Mouse (Mus musculus): ENCODE data around the gene Gpr107. TPM values are rescaled to one million over a fixed set of nuclear protein-coding genes. Genes with fewer than 3 reads are reported as not detected.

The Gpr107 gene
- polyA plus RNA-seq, 1 experiment from 2014 or later: 26.2 TPM

DNA sequence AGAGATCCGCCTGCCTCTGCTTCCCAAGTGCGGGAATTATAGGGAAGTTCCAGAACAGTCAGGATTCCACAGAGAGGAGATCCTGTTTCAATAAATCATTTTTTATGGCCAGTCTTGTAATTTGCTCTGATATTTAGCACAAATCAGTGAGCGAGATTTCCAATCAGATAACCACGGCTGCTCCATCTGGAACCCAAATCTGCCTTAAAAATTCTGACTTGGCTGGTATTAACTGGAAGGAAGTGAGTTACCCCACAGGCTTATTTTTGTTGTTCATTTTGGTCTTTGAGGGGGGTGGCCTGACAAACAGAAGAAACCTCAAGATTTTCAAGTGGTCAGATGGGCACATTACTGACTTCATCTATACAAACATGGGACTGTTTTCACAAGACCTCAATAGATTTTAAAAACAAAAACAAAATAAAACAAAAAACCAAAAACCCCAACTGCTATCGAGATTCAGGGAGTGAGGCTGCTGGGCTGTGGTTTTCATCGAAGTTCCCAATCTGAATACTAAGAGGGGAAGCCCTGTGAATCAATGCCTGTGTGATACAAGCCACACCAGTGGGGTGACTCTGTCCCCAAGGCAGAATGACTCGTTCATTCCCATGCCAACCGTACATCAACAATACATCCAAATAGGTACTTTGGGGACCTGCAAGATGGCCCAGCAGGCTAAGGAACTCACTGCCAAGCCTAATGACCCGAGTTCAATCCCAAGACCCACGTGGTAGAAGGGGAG lies 33.3 kb upstream of the Gpr107 start:
- no peak overlapping the region for H3K4me2 ChIP-seq (replicated peaks; ENCODE audit: low read depth, low read length)
- DNase-seq (ENCODE audit: low spot score): no peak
- no peak overlapping the region for H3K27ac ChIP-seq (ENCODE audit: low read length)
- H3K4me3 ChIP-seq (ENCODE audit: low read depth, low read length): no peak overlapping the region
- no peaks in the 10 kb centered on the region for H3K9me3 ChIP-seq (ENCODE audit: low read length)
- H3K36me3 ChIP-seq (ENCODE audit: insufficient read depth, low read length): no peaks in the 10 kb centered on the region
- no peak for ATAC-seq
- H3K27me3 ChIP-seq (replicated peaks; ENCODE audit: insufficient read depth, low read length): no peaks in the 10 kb centered on the region
- no peaks in the 10 kb centered on the region for H3K4me1 ChIP-seq (ENCODE audit: insufficient read depth, low read depth, low read length)
- WGBS: 88% methylated on average over 10 of the region's 10 CpGs
- H3K9ac ChIP-seq (replicated peaks; ENCODE audit: low read depth): no peak overlapping the region
- TF ChIP-seq EP300 (IDR thresholded peaks at IDR 0.05) (no peak), CTCF (IDR thresholded peaks at IDR 0.05) (no peak)

- H3K4me2 ChIP-seq (replicated peaks; ENCODE audit: low read depth, low read length): no peak overlapping the region
- H3K9ac ChIP-seq (replicated peaks; ENCODE audit: low read depth): no peak overlapping the region
- no peak for ATAC-seq
Measured at GRCm38 (mm10) chr2:31119795-31120194, 32.3 kb upstream of the Gpr107 start.

DNA sequence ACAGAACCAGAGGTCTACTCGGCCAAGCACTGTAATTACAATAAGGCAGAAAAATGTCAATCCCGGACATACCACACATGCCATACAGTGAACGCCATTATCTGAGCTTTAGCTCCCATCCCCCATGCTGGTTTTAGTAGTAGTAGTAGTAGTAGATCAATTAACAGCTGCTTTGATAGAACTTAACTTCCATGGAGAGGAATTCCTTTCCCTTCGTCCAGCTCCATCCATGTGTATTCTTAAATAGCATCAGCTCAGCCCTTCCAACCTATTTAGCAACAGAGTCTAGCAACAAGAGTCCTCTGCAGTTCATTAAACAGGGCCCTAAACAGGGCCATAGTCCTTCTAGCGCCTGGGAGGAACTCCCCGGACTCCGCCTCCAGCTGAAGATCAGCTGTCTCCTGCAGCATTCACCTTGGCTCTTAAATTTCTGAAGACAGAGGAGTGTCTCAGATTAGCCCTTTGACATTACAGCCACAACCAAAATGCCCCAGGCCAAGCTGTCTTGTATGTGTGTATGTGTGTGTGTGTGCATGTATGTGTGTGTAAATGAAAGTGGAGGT lies 30.9 kb upstream of the Gpr107 start:
- DNase-seq (ENCODE audit: low spot score) (no peak), ATAC-seq (no peak)
- H3K4me1 ChIP-seq (ENCODE audit: insufficient read depth, low read depth, low read length): peaks cover 6% of the 10 kb centered on the region; the same call in 1 of the 2 replicates
- H3K27me3 ChIP-seq (replicated peaks; ENCODE audit: insufficient read depth, low read length): no peaks in the 10 kb centered on the region
- H3K9ac ChIP-seq (replicated peaks; ENCODE audit: low read depth): no peak overlapping the region
- no peak overlapping the region for H3K4me2 ChIP-seq (replicated peaks; ENCODE audit: low read depth, low read length)
- WGBS: 75% methylated on average over 7 of the region's 7 CpGs
- H3K36me3 ChIP-seq (ENCODE audit: insufficient read depth, low read length): no peaks in the 10 kb centered on the region
- TF ChIP-seq CTCF (IDR thresholded peaks at IDR 0.05): no peak
- TF ChIP-seq EP300 (IDR thresholded peaks at IDR 0.05): no peak
- H3K9me3 ChIP-seq (ENCODE audit: low read length): no peaks in the 10 kb centered on the region
- H3K27ac ChIP-seq (ENCODE audit: low read length): no peak overlapping the region
- no peak overlapping the region for H3K4me3 ChIP-seq (ENCODE audit: low read depth, low read length)

More at GRCm38 (mm10) chr2:31119795-31120194, 32.3 kb upstream of the Gpr107 start:
- peaks cover 6% of the 10 kb centered on the region; the same call in 1 of the 2 replicates for H3K4me1 ChIP-seq (ENCODE audit: insufficient read depth, low read depth, low read length)
- no peak for TF ChIP-seq EP300 (IDR thresholded peaks at IDR 0.05)
- H3K4me3 ChIP-seq (ENCODE audit: low read depth, low read length): no peak overlapping the region
- no peak overlapping the region for H3K27ac ChIP-seq (ENCODE audit: low read length)
- DNase-seq (ENCODE audit: low spot score): no peak
- WGBS: 70% methylated on average over 13 of the region's 13 CpGs
- H3K36me3 ChIP-seq (ENCODE audit: insufficient read depth, low read length): no peaks in the 10 kb centered on the region
- H3K27me3 ChIP-seq (replicated peaks; ENCODE audit: insufficient read depth, low read length): no peaks in the 10 kb centered on the region
- no peaks in the 10 kb centered on the region for H3K9me3 ChIP-seq (ENCODE audit: low read length)

GRCm38 (mm10) chr2:31122806-31123205 lies 29.3 kb upstream of the Gpr107 start:
- H3K4me2 ChIP-seq (replicated peaks; ENCODE audit: low read depth, low read length): no peak overlapping the region
- H3K27me3 ChIP-seq (replicated peaks; ENCODE audit: insufficient read depth, low read length): no peaks in the 10 kb centered on the region
- no peaks in the 10 kb centered on the region for H3K9me3 ChIP-seq (ENCODE audit: low read length)
- no peak for ATAC-seq
- TF ChIP-seq EP300 (IDR thresholded peaks at IDR 0.05): no peak
- TF ChIP-seq CTCF (IDR thresholded peaks at IDR 0.05): no peak
- no peak overlapping the region for H3K4me3 ChIP-seq (ENCODE audit: low read depth, low read length)
- no peaks in the 10 kb centered on the region for H3K36me3 ChIP-seq (ENCODE audit: insufficient read depth, low read length)
- H3K9ac ChIP-seq (replicated peaks; ENCODE audit: low read depth): no peak overlapping the region
- 77% methylated on average over 5 of the region's 5 CpGs for WGBS
- no peak overlapping the region for H3K27ac ChIP-seq (ENCODE audit: low read length)
- H3K4me1 ChIP-seq (ENCODE audit: insufficient read depth, low read depth, low read length): peaks cover 14% of the 10 kb centered on the region; the same call in 1 of the 2 replicates
- DNase-seq (ENCODE audit: low spot score): no peak

- Histone ChIP-seq H3K4me1 (ENCODE audit: insufficient read depth, low read depth, low read length) (peaks cover 14% of the 10 kb centered on the region; the same call in 1 of the 2 replicates), H3K27ac (ENCODE audit: low read length) (no peak overlapping the region), H3K9me3 (ENCODE audit: low read length) (no peaks in the 10 kb centered on the region), H3K9ac (replicated peaks; ENCODE audit: low read depth) (no peak overlapping the region), H3K36me3 (ENCODE audit: insufficient read depth, low read length) (no peaks in the 10 kb centered on the region), H3K4me2 (replicated peaks; ENCODE audit: low read depth, low read length) (no peak overlapping the region), H3K27me3 (replicated peaks; ENCODE audit: insufficient read depth, low read length) (no peaks in the 10 kb centered on the region), H3K4me3 (ENCODE audit: low read depth, low read length) (no peak overlapping the region)
- WGBS: 89% methylated on average over 5 of the region's 5 CpGs
- DNase-seq (ENCODE audit: low spot score): no peak
- TF ChIP-seq CTCF (IDR thresholded peaks at IDR 0.05) (no peak), EP300 (IDR thresholded peaks at IDR 0.05) (no peak)
- ATAC-seq: no peak
Measured at GRCm38 (mm10) chr2:31123493-31123892, 28.6 kb upstream of the Gpr107 start.

DNA sequence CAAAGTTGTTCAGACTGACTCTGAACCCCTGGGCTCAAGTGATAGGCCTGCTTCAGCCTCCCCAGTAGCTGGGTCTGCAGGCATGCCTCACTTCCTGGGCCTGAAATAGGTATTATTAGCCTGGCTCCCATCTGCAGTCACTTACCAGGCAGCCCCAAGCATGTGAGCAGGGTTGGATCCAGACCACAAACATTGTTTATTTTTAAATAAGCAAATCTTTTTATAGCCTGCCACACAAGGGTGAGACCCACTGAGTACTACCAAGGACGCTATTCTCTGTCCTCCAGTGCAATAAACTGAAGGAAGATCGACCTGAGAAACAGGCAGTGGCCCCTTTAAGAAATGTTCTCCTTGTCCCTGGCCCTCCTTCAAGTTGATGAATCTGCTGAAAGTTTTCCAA lies 27.4 kb upstream of the Gpr107 start:
- Histone ChIP-seq H3K4me1 (ENCODE audit: insufficient read depth, low read depth, low read length) (peaks cover 14% of the 10 kb centered on the region; the same call in 1 of the 2 replicates), H3K9ac (replicated peaks; ENCODE audit: low read depth) (no peak overlapping the region), H3K27me3 (replicated peaks; ENCODE audit: insufficient read depth, low read length) (no peaks in the 10 kb centered on the region), H3K27ac (ENCODE audit: low read length) (peak overlapping the region; percentile 44; the same call in 1 of the 2 replicates), H3K9me3 (ENCODE audit: low read length) (no peaks in the 10 kb centered on the region), H3K4me2 (replicated peaks; ENCODE audit: low read depth, low read length) (no peak overlapping the region), H3K4me3 (ENCODE audit: low read depth, low read length) (no peak overlapping the region), H3K36me3 (ENCODE audit: insufficient read depth, low read length) (no peaks in the 10 kb centered on the region)
- TF ChIP-seq EP300 (IDR thresholded peaks at IDR 0.05): 0 out of 2 replicates have a peak, but pooled peaks have one; percentile 18
- no peak for TF ChIP-seq CTCF (IDR thresholded peaks at IDR 0.05)
- DNase-seq (ENCODE audit: low spot score) (peak; percentile 43), ATAC-seq (peak; percentile 55)
- whole genome bisulfite sequencing: 19% methylated on average over 2 of the region's 2 CpGs
